Mouse (Mus musculus): ENCODE measurements around the gene Aqp7. TPM values are rescaled to one million over a fixed set of nuclear protein-coding genes. Genes with fewer than 3 reads are reported as not detected.

The Aqp7 gene
- polyA plus RNA-seq, 1 experiment from 2014 or later, result not detected

Small RNA genes lying within 50 kb of the gene (microRNA-seq; reads per million reads assigned to microRNA genes)
- gene Mir3094, result 3.9 reads per million, percentile 13 among the genes with 10 or more reads in this experiment

Other genes starting within 250 kb of the Aqp7 start
- 12.8 and 14.0 TPM in 2 replicates for gene B4galt1, start 194.1 kb downstream of the Aqp7 start, polyA plus RNA-seq (2016; fragmentation: Nextera tagmentation; extraction: Ambion mirVana)
- gene Spink4, start 128.1 kb downstream of the Aqp7 start, polyA plus RNA-seq (2016; fragmentation: Nextera tagmentation; extraction: Ambion mirVana), result not detected in 2 replicates
- 215 and 229 TPM in 2 replicates for gene Bag1, start 99.8 kb downstream of the Aqp7 start, polyA plus RNA-seq (2016; fragmentation: Nextera tagmentation; extraction: Ambion mirVana)
- gene Chmp5, start 99.7 kb downstream of the Aqp7 start, polyA plus RNA-seq (2016; fragmentation: Nextera tagmentation; extraction: Ambion mirVana), result 143 and 146 TPM in 2 replicates
- 104 and 109 TPM in 2 replicates for gene Nfx1, start 77.2 kb downstream of the Aqp7 start, polyA plus RNA-seq (2016; fragmentation: Nextera tagmentation; extraction: Ambion mirVana)
- gene Aqp3, start 50.0 kb upstream of the Aqp7 start, polyA plus RNA-seq (2016; fragmentation: Nextera tagmentation; extraction: Ambion mirVana), result 1.3 and 2.4 TPM in 2 replicates
- 30.0 and 33.3 TPM in 2 replicates for gene Nol6, start 76.3 kb upstream of the Aqp7 start, polyA plus RNA-seq (2016; fragmentation: Nextera tagmentation; extraction: Ambion mirVana)
- 89.8 and 93.6 TPM in 2 replicates for gene Ube2r2, start 87.6 kb upstream of the Aqp7 start, polyA plus RNA-seq (2016; fragmentation: Nextera tagmentation; extraction: Ambion mirVana)
- gene Ubap2, start 227.0 kb upstream of the Aqp7 start, polyA plus RNA-seq (2016; fragmentation: Nextera tagmentation; extraction: Ambion mirVana), result 82.6 and 97.6 TPM in 2 replicates

Data from forebrain, embryonic 12.5 days (tissue).